Mouse (Mus musculus): ENCODE data around the gene Spire2.
"Not testable (repeated sequence)": the region's sequence is repeated elsewhere in the genome, so short reads cannot be mapped to it uniquely, and the experiment has no call there.

Spire2 gene

GRCm38 (mm10) chr8:123384883-123385540 lies 52.5 kb downstream of the Spire2 start:
- no peak for DNase-seq (ENCODE audit: low spot score)

DNA sequence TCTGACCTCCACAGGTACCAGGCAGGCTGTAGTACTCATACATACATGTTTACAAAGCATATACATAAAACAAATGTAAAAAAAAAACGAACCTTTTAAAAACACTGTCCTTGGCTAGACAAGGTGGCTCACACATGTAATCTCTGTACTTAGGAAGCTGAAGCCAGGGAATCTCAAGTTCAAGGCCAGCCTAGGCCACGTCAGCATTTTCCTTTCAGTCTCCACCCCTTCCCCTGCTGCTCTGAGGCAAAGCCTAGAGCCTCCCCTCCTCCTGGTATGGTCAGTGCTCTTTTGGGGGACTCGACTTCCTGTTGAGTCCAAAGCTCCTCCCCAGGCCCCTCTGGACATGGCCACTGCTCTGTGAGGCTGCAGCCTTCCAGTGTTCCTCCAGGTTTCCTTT lies 54.5 kb downstream of the Spire2 start:
- no peak for DNase-seq (ENCODE audit: low spot score)

GRCm38 (mm10) chr8:123387801-123388200 lies 55.3 kb downstream of the Spire2 start:
- DNase-seq (ENCODE audit: low spot score): no peak

GRCm38 (mm10) chr8:123389026-123389425 lies 56.5 kb downstream of the Spire2 start:
- DNase-seq (ENCODE audit: low spot score): no peak

- no peak for DNase-seq (ENCODE audit: low spot score)
These were observed 65.8 kb downstream of the Spire2 start for GRCm38 (mm10) chr8:123398308-123398707.

DNA sequence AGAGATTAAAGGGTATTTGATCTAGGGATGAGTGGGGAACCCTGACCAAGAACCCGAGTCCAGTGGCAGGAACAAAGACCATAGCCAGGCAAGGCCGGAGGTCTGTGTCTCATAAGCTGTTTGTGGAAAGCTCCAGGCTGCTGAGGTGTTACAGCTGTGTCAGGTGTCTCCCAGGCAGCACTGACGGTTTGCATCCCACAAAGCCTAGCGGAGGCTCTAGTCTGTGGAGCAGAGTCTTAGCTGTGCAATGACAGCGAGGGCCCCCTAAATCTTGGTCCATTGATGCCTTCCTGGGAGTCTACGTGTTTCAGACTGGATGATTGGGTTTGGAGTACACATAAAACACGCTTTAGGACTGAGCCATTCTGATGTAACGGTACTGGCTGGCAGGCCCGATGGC lies 69.4 kb downstream of the Spire2 start:
- no peak for DNase-seq (ENCODE audit: low spot score)

DNA sequence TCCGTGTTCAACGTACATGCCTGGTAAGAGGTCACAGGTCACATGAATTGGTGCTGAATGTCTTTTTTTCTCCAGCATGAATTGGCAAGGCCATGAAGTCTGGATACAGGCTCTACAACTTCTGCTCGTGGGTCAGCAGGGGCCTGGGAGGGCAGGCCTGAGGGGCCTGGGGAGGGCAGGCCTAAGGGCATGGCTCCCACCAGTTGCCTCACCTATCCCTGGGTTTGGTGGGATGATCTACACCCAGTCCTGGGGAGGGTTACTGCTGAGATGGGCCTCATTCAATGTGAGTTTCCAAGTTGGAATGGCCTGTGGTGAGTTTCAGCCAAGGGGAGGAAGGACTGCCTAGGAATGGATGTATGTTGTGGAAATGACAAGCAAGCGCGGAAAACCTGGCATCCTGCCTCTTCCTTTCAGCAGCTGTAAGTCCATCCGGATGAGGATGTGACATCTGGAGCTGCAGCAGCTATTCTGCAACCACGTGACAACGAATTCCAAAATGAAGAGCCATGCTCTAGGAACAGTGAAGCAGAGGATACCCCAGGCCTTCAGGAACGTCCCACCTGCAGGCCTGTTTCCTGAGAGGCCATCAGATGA lies 70.3 kb downstream of the Spire2 start:
- no peak for DNase-seq (ENCODE audit: low spot score)

DNA sequence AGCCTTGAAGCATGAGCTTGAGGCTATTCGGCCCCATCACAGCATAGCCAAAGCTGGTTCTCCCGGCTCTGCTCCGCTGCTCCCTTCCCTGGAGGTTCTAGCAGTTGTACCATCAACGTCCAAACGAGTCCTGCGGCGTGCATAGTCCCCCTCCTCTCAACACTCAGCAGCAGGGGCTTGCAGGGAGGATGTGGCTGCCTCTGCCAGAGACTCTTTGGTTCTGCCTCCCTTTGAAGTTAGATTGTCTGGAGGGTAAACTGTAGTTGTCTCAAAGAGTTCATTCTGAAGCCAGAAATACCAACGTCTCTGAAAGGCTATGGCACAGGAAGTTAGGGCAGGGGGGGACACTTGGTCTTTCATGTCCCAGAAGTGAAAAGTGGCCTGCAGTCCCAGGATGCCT lies 72.0 kb downstream of the Spire2 start:
- no peak for DNase-seq (ENCODE audit: low spot score)

- no peak for DNase-seq (ENCODE audit: low spot score)
These were observed 74.3 kb downstream of the Spire2 start, which contains the start of gene Mc1r for GRCm38 (mm10) chr8:123406786-123407185. Mc1r (plus strand) TSS chr8:123407107.

DNA sequence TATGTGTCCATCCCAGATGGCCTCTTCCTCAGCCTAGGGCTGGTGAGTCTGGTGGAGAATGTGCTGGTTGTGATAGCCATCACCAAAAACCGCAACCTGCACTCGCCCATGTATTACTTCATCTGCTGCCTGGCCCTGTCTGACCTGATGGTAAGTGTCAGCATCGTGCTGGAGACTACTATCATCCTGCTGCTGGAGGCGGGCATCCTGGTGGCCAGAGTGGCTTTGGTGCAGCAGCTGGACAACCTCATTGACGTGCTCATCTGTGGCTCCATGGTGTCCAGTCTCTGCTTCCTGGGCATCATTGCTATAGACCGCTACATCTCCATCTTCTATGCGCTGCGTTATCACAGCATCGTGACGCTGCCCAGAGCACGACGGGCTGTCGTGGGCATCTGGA lies 75.1 kb downstream of the Spire2 start:
- no peak for DNase-seq (ENCODE audit: low spot score)

GRCm38 (mm10) chr8:123408586-123409544 lies 76.4 kb downstream of the Spire2 start:
- DNase-seq (ENCODE audit: low spot score): peak; percentile 71

GRCm38 (mm10) chr8:123410049-123410587 lies 77.6 kb downstream of the Spire2 start:
- DNase-seq (ENCODE audit: low spot score): peak; percentile 20

DNA sequence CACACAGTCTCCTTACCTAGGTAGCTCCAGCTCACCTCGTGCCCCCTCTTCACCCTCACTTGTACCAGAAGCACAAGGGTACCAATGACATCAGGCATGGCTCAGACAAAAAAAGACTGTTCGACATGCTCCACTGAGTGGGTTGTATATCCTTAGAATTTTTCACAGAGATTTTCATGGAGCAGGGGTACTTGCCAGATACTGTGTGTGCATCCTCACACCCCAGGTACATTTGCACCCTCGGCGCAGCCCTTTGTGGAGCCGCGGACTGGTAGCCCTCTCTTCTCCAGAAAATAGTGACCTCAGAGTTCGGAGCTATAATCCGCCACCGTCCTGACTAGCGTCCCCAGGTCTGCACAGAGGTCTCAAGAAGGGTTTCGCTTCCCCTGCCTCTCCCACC lies 78.3 kb downstream of the Spire2 start:
- no peak for DNase-seq (ENCODE audit: low spot score)

DNA sequence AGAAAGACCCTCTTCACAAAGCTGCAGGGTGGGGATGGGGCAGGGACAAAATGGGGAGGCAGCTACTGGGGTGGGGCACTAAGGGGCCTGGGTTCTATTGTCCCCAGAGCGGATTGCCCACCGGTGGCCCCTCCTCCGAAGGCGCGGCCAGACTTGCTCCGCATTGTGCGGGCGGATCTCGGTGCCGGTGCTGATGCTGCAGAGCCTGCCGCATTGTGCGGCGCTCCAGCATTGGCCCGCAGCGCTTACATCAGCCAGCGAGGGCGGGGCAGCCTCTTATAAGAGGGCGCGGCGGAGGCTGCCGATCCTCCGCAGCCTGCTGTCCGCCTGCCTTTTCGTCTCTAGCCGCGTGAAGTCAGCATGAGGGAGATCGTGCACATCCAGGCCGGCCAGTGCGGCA lies 78.7 kb downstream of the Spire2 start, which contains the start of gene Tubb3:
Tubb3 (plus strand) TSS at position 179 of the 400 bp plus-strand sequence.
- peak; percentile 67 for DNase-seq (ENCODE audit: low spot score)

GRCm38 (mm10) chr8:123411781-123412327 lies 79.3 kb downstream of the Spire2 start:
- DNase-seq (ENCODE audit: low spot score): no peak

DNA sequence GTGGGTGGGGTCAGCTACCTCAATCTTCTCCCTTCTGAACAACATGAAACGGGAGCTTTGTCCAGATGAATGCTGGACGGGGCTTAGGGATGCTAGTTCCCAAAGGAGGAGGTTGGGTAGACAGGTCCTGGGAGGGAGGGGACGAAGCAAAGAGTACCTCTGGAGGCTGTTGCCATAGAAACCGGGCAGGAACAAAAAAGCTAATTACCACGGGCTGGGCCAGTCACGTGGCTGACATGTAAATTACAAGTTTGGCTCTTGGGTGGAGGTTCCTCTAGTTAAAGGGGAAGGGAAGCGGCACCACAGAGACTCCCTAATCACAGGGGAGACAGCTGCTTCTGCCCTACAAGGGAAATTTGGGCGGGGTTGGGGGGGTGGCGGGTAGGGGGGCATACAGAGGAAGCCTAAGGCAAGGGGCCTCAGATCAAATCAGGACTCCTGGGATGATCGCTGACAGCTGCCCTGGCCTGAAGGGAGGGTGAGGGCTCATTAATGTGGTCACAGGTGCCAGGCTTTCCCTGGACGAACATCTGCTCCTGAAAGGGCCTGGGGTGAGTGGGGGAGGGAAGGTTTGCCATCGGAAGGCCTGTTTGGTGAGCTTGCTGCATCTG lies 80.2 kb downstream of the Spire2 start:
- DNase-seq (ENCODE audit: low spot score): no peak

GRCm38 (mm10) chr8:123414255-123414654 lies 81.7 kb downstream of the Spire2 start:
- DNase-seq (ENCODE audit: low spot score): no peak

GRCm38 (mm10) chr8:123414997-123415696 lies 82.6 kb downstream of the Spire2 start:
- DNase-seq (ENCODE audit: low spot score): not testable (repeated sequence)

- no peak for DNase-seq (ENCODE audit: low spot score)
These were observed 83.7 kb downstream of the Spire2 start for GRCm38 (mm10) chr8:123415967-123416943.
